8 mouse cellular contexts compared by ENCODE assay signal in genomic region chr11:120991791-120992190, GRCm38 (mm10). TPM values are rescaled to one million over a fixed set of nuclear protein-coding genes. Genes with fewer than 3 reads are reported as not detected.
DNase-seq lines count a peak whose midpoint lies in the region; ATAC-seq and TF ChIP-seq lines count a peak whose summit lies in the region.

No protein-coding gene starts in this region.

- WGBS in kidney, embryonic 15.5 days = 58% methylated on average over 3 of the region's 3 CpGs
- WGBS in heart, embryonic 11.5 days (ENCODE audit: insufficient replicate concordance) = 49% methylated on average over 3 of the region's 3 CpGs
- 56% methylated on average over 3 of the region's 3 CpGs for WGBS in liver, embryonic 11.5 days
- WGBS in small intestine, adult 2 months = 31% methylated on average over 3 of the region's 3 CpGs

- TF ChIP-seq POLR2A in small intestine, adult 2 months (IDR thresholded peaks at IDR 0.05; ENCODE audit: low read depth, low read length) = no peak

- peaks cover 2% of the 10 kb centered on the region for H3K36me3 ChIP-seq in kidney, embryonic 15.5 days
- H3K36me3 ChIP-seq in heart, embryonic 11.5 days (ENCODE audit: control insufficient read depth, insufficient read depth, low read length) = no peaks in the 10 kb centered on the region
- H3K36me3 ChIP-seq in liver, embryonic 11.5 days (ENCODE audit: control insufficient read depth, insufficient read depth, low read length) = peaks cover 5% of the 10 kb centered on the region; the same call in 1 of the 2 replicates
- peaks cover 3% of the 10 kb centered on the region; the same call in 1 of the 2 replicates for H3K36me3 ChIP-seq in small intestine, adult 2 months (ENCODE audit: control insufficient read depth, insufficient read depth, low read length)

- ATAC-seq in kidney, embryonic 15.5 days (replicated peaks; ENCODE audit: low FRiP score) = peak; percentile 20; the same call in 1 of the 2 replicates
- no peak for ATAC-seq in heart, embryonic 11.5 days (replicated peaks; ENCODE audit: insufficient number of reproducible peaks, low FRiP score, low TSS enrichment)
- 0 out of 2 replicates have a peak, but pooled peaks have one; percentile 0 for ATAC-seq in liver, embryonic 11.5 days (replicated peaks; ENCODE audit: low FRiP score)

- H3K4me3 ChIP-seq in kidney, embryonic 15.5 days (replicated peaks) = peak overlapping the region; percentile 67
- H3K4me3 ChIP-seq in heart, embryonic 11.5 days (ENCODE audit: low read depth, low read length) = peak overlapping the region; percentile 88
- H3K4me3 ChIP-seq in liver, embryonic 11.5 days (ENCODE audit: low read depth, low read length) = peak overlapping the region; percentile 100
- peak overlapping the region; percentile 97 for H3K4me3 ChIP-seq in small intestine, adult 2 months (ENCODE audit: low read depth, low read length)

- no peaks in the 10 kb centered on the region for H3K27me3 ChIP-seq in kidney, embryonic 15.5 days
- no peaks in the 10 kb centered on the region for H3K27me3 ChIP-seq in heart, embryonic 11.5 days (ENCODE audit: control insufficient read depth, insufficient read depth, low read length)
- H3K27me3 ChIP-seq in liver, embryonic 11.5 days (replicated peaks; ENCODE audit: control insufficient read depth, insufficient read depth, low read length) = no peaks in the 10 kb centered on the region
- no peaks in the 10 kb centered on the region for H3K27me3 ChIP-seq in small intestine, adult 2 months (ENCODE audit: control insufficient read depth, insufficient read depth, low read length)

- H3K9me3 ChIP-seq in kidney, embryonic 15.5 days (replicated peaks) = no peaks in the 10 kb centered on the region
- H3K9me3 ChIP-seq in heart, embryonic 11.5 days (replicated peaks; ENCODE audit: control insufficient read depth, low read length) = no peaks in the 10 kb centered on the region
- no peaks in the 10 kb centered on the region for H3K9me3 ChIP-seq in liver, embryonic 11.5 days (ENCODE audit: control insufficient read depth, low read length)

- H3K27ac ChIP-seq in kidney, embryonic 15.5 days = peak overlapping the region; percentile 94
- peak overlapping the region; percentile 97 for H3K27ac ChIP-seq in heart, embryonic 11.5 days (ENCODE audit: low read depth, low read length)
- 0 out of 2 replicates have a peak overlapping the region, but pooled peaks have one; percentile 50 for H3K27ac ChIP-seq in liver, embryonic 11.5 days (ENCODE audit: low read depth, low read length)
- H3K27ac ChIP-seq in small intestine, adult 2 months (ENCODE audit: insufficient read depth, low read depth, low read length) = peak overlapping the region; percentile 60

- H3K4me1 ChIP-seq in kidney, embryonic 15.5 days = peaks cover 36% of the 10 kb centered on the region
- H3K4me1 ChIP-seq in heart, embryonic 11.5 days (ENCODE audit: control insufficient read depth, insufficient read depth, low read length) = peaks cover 30% of the 10 kb centered on the region
- peaks cover 41% of the 10 kb centered on the region for H3K4me1 ChIP-seq in liver, embryonic 11.5 days (replicated peaks; ENCODE audit: control insufficient read depth, insufficient read depth, low read length)
- peaks cover 43% of the 10 kb centered on the region for H3K4me1 ChIP-seq in small intestine, adult 2 months (ENCODE audit: control insufficient read depth, insufficient read depth, insufficient read length, low read length)

- no peak for TF ChIP-seq CTCF in small intestine, adult 2 months (IDR thresholded peaks at IDR 0.05; ENCODE audit: extremely low read depth, insufficient read length, insufficient replicate concordance, low read depth, low read length)

- DNase-seq in kidney, postnatal 4 days = no peak
- peak; percentile 46 for DNase-seq in brain, adult 2 months (ENCODE audit: low read depth, low spot score)
- DNase-seq in liver, embryonic 11.5 days (ENCODE audit: low spot score) = no peak
- DNase-seq in urinary bladder, postnatal 4 days (ENCODE audit: low spot score in 2 of 2) = no peak
- DNase-seq in thymus, postnatal 4 days = no peak

- H3K4me2 ChIP-seq in kidney, embryonic 15.5 days = peak overlapping the region; percentile 80
- peak overlapping the region; percentile 79 for H3K4me2 ChIP-seq in heart, embryonic 11.5 days
- H3K4me2 ChIP-seq in liver, embryonic 11.5 days = peak overlapping the region; percentile 87

- H3K9ac ChIP-seq in kidney, embryonic 15.5 days = peak overlapping the region; percentile 95
- H3K9ac ChIP-seq in heart, embryonic 11.5 days (ENCODE audit: low read depth, low read length) = peak overlapping the region; percentile 97
- peak overlapping the region; percentile 99 for H3K9ac ChIP-seq in liver, embryonic 11.5 days (ENCODE audit: low read depth, low read length)

RNA-seq across cellular contexts. Expression of gene Csnk1d, which starts 0.7 kb away (rescaled TPM):
- polyA plus RNA-seq in kidney, embryonic 15.5 days (2015; fragmentation: Nextera tagmentation; extraction: Ambion mirVana) = 129 and 140 TPM in 2 replicates
- 47.9 and 58.5 TPM in 2 replicates for polyA plus RNA-seq in heart, embryonic 11.5 days (2014; fragmentation: Nextera tagmentation; extraction: Ambion mirVana)
- 62.2 and 66.5 TPM in 2 replicates for polyA plus RNA-seq in liver, embryonic 11.5 days (2014; fragmentation: Nextera tagmentation; extraction: Ambion mirVana)
- polyA plus RNA-seq in small intestine, adult 2 months (2012; rRNA removed) = 26.5 and 60.8 TPM in 2 replicates

RNA-seq across cellular contexts. Expression of gene Slc16a3, which starts 43.5 kb away (rescaled TPM):
- polyA plus RNA-seq in kidney, embryonic 15.5 days (2015; fragmentation: Nextera tagmentation; extraction: Ambion mirVana) = 54.0 and 66.0 TPM in 2 replicates
- polyA plus RNA-seq in heart, embryonic 11.5 days (2014; fragmentation: Nextera tagmentation; extraction: Ambion mirVana) = 176 and 189 TPM in 2 replicates
- polyA plus RNA-seq in liver, embryonic 11.5 days (2014; fragmentation: Nextera tagmentation; extraction: Ambion mirVana) = 257 and 272 TPM in 2 replicates
- polyA plus RNA-seq in small intestine, adult 2 months (2012; rRNA removed) = 56.8 and 68.9 TPM in 2 replicates

RNA-seq across cellular contexts. Expression of gene Cd7, which starts 47.4 kb away (rescaled TPM):
- 0.28 and 0.31 TPM in 2 replicates for polyA plus RNA-seq in kidney, embryonic 15.5 days (2015; fragmentation: Nextera tagmentation; extraction: Ambion mirVana)
- 0.31 TPM in 1 of 2 replicates, not detected in the other for polyA plus RNA-seq in heart, embryonic 11.5 days (2014; fragmentation: Nextera tagmentation; extraction: Ambion mirVana)
- 0.18 TPM in 2 replicates for polyA plus RNA-seq in liver, embryonic 11.5 days (2014; fragmentation: Nextera tagmentation; extraction: Ambion mirVana)
- polyA plus RNA-seq in small intestine, adult 2 months (2012; rRNA removed) = 41.0 and 57.7 TPM in 2 replicates

RNA-seq across cellular contexts. Expression of gene Ccdc57, which starts 59.1 kb away (rescaled TPM):
- polyA plus RNA-seq in kidney, embryonic 15.5 days (2015; fragmentation: Nextera tagmentation; extraction: Ambion mirVana) = 8.0 and 8.4 TPM in 2 replicates
- 3.3 and 3.9 TPM in 2 replicates for polyA plus RNA-seq in heart, embryonic 11.5 days (2014; fragmentation: Nextera tagmentation; extraction: Ambion mirVana)
- 4.2 and 4.7 TPM in 2 replicates for polyA plus RNA-seq in liver, embryonic 11.5 days (2014; fragmentation: Nextera tagmentation; extraction: Ambion mirVana)
- polyA plus RNA-seq in small intestine, adult 2 months (2012; rRNA removed) = 0.43 and 0.84 TPM in 2 replicates

Comparison
In these comparisons a context has a peak if more than half of its experiments do, and no peak if none do; other contexts are left out.
1. RNA of gene Cd7, which starts 47.4 kb away (polyA plus RNA-seq): 41.0 to 57.7 TPM in small intestine, adult 2 months; 0.28 to 0.31 TPM in kidney, embryonic 15.5 days, 0.18 TPM in liver, embryonic 11.5 days and 0.31 TPM in heart, embryonic 11.5 days; every median in the first group is over 10 times any median in the second.
2. Peak in every context shown above with its lines, with median percentiles within 50 percentile points of each other: H3K27ac ChIP-seq, H3K4me2 ChIP-seq, H3K4me3 ChIP-seq and H3K9ac ChIP-seq.